Mouse (Mus musculus) embryonic facial prominence, embryonic 15.5 days (tissue): ENCODE measurements around the gene Cpn2. TPM values are rescaled to one million over a fixed set of nuclear protein-coding genes. Genes with fewer than 3 reads are reported as not detected.

ENCODE experiments used
- ATAC-seq: fragments of 200-750 bp; cut with Nextera tagmentation; 2 replicates; pipeline ENCODE4 v1.8.0; 2017; ENCODE audit warnings: low read depth, moderate TSS enrichment; ENCODE audit not compliant: insufficient number of reproducible peaks, low FRiP score, low TSS enrichment
- H3K27ac ChIP-seq: fragments of 300-500 bp; sonication (generic); replicated peaks from 2 replicates; pipeline ENCODE4 v1.5.1; 2015; ENCODE audit warnings: mild to moderate bottlenecking, inconsistent platforms
- H3K27me3 ChIP-seq: fragments of 300-500 bp; sonication (generic); 2 replicates; pipeline ENCODE4 v1.6.1; 2015; ENCODE audit warnings: inconsistent platforms
- H3K36me3 ChIP-seq: fragments of 300-500 bp; sonication (generic); 2 replicates; pipeline ENCODE4 v1.6.1; 2015; ENCODE audit warnings: mild to moderate bottlenecking, inconsistent platforms
- H3K4me1 ChIP-seq: fragments of 300-500 bp; sonication (generic); 2 replicates; pipeline ENCODE4 v1.6.1; 2015; ENCODE audit warnings: inconsistent platforms
- H3K4me2 ChIP-seq: fragments of 300-500 bp; sonication (generic); replicated peaks from 2 replicates; pipeline ENCODE4 v1.6.1; 2015; ENCODE audit warnings: mild to moderate bottlenecking, inconsistent platforms
- H3K4me3 ChIP-seq: fragments of 300-500 bp; sonication (generic); replicated peaks from 2 replicates; pipeline ENCODE4 v1.5.1; 2015; ENCODE audit warnings: mild to moderate bottlenecking, inconsistent platforms
- H3K9ac ChIP-seq: fragments of 300-500 bp; sonication (generic); 2 replicates; pipeline ENCODE4 v1.6.1; 2015; ENCODE audit warnings: inconsistent platforms
- H3K9me3 ChIP-seq: fragments of 300-500 bp; sonication (generic); replicated peaks from 2 replicates; pipeline ENCODE4 v1.6.1; 2016; ENCODE audit warnings: inconsistent platforms
- WGBS: fragments of 180-500 bp; shearing (Covaris S2); methylation state at CpG from one replicate; pipeline ENCODE4 v1.1.7; 2015; 5-methylcytosine and 5-hydroxymethylcytosine counted together
- polyA plus RNA-seq: library from polyadenylated mRNA; unstranded; fragments of >200 nt; fragmentation: Nextera tagmentation; extraction: Ambion mirVana; gene quantifications from 2 replicates; pipeline ENCODE4 v1.2.1, GENCODE M21; 2015

Cpn2 gene
- polyA plus RNA-seq, result not detected in 2 replicates

DNA sequence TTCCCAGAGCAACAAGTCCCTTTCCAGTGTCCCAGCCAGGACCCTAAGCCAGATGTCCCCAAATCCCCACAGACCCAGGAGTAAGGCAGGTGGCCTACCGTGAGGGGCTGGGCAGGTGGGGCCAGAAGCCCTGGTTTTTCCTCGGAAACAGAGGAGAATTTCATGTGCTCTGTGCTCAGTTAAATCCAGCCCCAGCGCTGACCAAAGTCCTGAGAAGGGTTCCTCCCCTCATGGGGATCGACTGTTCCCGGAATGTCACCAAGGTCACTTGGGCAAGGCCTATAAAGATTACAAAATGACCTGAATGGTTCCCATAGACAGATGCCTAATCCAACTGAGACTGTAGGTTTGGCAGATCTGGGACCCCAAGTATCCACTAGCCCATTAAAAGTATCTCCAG, at the start of gene Cpn2:
TSS of gene Cpn2 (minus strand) at position 141 of the 400 bp plus-strand sequence.
- no peaks in the 10 kb centered on the region for H3K27me3 ChIP-seq
- H3K4me2 ChIP-seq, result no peak within 1 kb of the TSS
- H3K36me3 ChIP-seq, result no peaks in the 10 kb centered on the region
- no peak within 1 kb of the TSS for H3K9ac ChIP-seq
- WGBS, result 71% methylated on average over 5 of the region's 5 CpGs
- no peaks in the 10 kb centered on the region for H3K9me3 ChIP-seq
- H3K4me3 ChIP-seq, result no peak within 1 kb of the TSS
- peaks cover 23% of the 10 kb centered on the region for H3K4me1 ChIP-seq
- no peak within 1 kb of the TSS for H3K27ac ChIP-seq
- ATAC-seq, result no peak

DNA sequence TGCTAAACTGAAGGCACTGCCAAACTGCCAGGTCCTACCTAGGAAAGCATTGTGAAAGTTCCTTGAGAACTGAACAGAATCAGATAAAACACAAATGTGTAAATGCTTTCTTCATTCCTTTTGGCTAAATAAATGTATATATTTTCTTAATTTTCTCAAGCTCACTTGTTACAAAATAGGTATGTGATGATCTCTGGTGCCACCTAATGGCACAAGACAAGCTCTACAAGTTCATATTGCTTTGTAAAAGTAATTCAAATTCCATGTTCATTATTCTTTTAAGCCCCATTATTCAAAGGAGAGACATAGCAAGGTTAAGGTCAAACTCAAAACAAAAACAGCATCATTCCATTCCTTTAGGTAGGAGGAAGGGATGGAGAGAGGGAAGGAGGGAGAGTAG, 46.9 kb upstream of the Cpn2 start:
- Histone ChIP-seq H3K27me3 (peaks cover 17% of the 10 kb centered on the region; the same call in 1 of the 2 replicates), H3K9ac (no peak overlapping the region), H3K4me2 (no peak overlapping the region), H3K9me3 (no peaks in the 10 kb centered on the region), H3K36me3 (no peaks in the 10 kb centered on the region; the same call in 1 of the 2 replicates), H3K4me1 (peaks cover 6% of the 10 kb centered on the region), H3K4me3 (no peak overlapping the region), H3K27ac (no peak overlapping the region)
- no peak for ATAC-seq

DNA sequence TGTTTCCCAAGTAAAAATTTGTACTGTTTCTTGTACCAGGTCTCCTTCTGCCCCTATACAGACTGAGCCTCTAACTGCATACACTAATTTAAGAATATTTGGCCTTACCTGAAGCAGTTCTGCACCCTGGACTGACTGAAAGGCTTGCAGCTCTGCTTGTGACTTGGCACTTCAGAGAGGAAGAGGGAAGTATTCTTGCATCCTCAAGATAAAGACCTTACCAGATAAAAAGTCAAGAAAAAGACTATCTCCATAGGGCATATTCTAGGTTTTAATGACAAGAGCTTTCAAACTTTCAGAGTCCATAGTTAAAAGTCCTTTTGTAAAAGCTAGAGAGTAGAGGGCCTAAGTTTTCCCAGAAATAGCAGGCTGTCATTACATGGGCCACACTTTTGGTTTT, 43.3 kb upstream of the Cpn2 start, which contains the start of gene Gp5:
TSS of gene Gp5 (minus strand) at position 133 of the 400 bp plus-strand sequence.
- H3K9me3 ChIP-seq, result no peaks in the 10 kb centered on the region
- no peak within 1 kb of the TSS for H3K9ac ChIP-seq
- no peak within 1 kb of the TSS for H3K27ac ChIP-seq
- peaks cover 48% of the 10 kb centered on the region for H3K27me3 ChIP-seq
- ATAC-seq, result no peak
- no peaks in the 10 kb centered on the region for H3K36me3 ChIP-seq
- peak within 1 kb of the TSS; percentile 91 for H3K4me2 ChIP-seq
- peak within 1 kb of the TSS; percentile 55 for H3K4me3 ChIP-seq
- peaks cover 19% of the 10 kb centered on the region for H3K4me1 ChIP-seq

DNA sequence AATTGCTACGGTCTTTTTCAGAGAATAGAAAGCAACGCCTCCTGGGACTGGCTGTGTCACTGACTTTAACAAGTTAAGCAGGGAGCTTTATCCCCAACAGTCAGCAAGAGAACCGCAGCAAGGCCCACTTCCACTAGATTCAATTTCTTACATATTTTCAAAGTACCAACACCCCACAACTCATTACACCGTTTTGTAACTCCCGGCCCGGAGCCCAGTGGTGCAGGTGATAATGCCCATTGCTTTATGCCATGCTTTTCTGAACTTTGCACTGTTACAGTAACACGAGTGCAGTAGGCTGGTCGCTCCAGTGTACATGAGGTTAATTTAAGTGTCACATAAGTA, 42.8 kb upstream of the Cpn2 start:
- WGBS, result 57% methylated on average over 8 of the region's 8 CpGs
- Histone ChIP-seq H3K4me3 (no peak overlapping the region), H3K27me3 (peaks cover 48% of the 10 kb centered on the region), H3K9ac (no peak overlapping the region), H3K4me2 (no peak overlapping the region), H3K4me1 (peaks cover 19% of the 10 kb centered on the region), H3K36me3 (no peaks in the 10 kb centered on the region), H3K9me3 (no peaks in the 10 kb centered on the region), H3K27ac (no peak overlapping the region)
- ATAC-seq, result no peak

DNA sequence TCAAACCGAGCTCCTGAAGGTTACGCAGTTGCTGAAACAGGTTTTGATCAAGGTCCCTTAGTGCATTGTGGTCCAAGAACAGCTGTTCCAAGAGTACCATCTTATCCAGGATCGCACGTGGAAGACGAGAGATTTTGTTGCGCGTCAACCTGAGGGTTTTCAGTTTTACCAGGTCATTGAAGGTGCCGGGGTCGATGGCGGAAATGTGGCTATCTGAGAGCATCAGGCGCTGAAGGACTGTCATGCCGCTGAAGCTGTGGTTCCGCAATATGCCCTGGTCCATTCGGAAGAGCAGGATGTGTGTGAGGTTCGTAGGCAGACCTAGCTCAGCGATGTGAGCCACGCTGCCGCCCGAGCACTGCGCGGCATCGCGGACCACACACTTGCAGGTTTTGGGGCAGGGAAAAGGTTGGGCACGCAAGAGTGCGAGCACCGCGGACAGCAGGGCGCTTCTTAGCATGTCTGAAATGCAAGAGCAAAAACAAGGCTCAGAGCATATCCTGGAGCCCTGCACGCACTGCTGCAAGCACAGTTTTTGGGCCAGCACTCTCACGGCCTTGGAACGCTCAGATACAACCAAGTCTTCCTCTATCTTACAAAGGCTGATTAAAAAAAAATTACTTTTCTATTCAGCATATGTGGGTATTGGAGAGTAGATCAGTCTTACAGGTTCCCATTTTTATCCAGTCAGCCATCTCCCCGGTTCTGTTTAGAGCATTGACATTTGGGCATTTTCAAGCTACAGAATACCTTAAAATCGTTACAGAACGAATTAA, 42.3 kb upstream of the Cpn2 start:
- Histone ChIP-seq H3K27me3 (peaks cover 48% of the 10 kb centered on the region), H3K4me2 (peak overlapping the region; percentile 91), H3K9me3 (no peaks in the 10 kb centered on the region), H3K4me1 (peaks cover 19% of the 10 kb centered on the region), H3K27ac (no peak overlapping the region), H3K4me3 (peak overlapping the region; percentile 55), H3K36me3 (no peaks in the 10 kb centered on the region), H3K9ac (peak overlapping the region; percentile 21; the same call in 1 of the 2 replicates)
- 4% methylated on average over 34 of the region's 34 CpGs for WGBS
- no peak for ATAC-seq

DNA sequence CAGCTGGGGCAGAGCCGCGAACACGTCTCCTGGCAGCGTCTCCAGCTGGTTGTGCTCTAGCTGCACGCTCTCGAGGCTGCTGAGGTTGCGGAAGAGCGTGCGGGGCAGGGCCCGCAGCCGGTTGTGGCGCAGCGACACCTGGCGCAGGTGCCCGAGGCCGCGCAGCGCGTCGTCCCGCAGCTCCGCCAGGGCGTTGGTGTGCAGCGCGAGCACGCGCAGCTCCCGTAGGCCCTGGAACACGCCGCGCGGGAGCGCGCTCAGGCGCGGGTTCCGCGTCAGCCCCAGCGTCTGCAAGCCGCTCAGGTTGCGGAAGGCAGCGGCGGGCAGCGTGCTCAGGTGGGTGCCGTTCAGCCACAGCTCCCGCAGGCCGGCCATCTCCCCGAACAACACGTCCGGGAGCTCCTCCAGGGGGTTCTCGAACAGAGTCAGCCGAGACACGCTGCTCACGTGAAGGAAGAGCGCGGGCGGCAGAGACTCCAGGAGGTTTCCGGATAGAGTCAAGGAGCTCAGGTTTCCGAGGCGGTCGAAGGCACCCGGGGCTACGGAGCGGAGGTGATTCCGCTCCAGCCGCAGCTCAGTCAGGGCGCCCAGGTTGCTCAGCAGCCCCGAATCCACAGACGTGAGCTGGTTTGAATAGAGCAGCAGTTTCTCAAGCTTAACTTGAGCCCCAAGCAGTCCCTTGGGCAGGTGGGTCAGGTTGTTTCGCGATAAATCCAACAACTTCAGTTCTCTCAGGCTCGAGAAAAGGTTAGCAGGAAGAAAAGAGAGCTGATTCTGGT, 41.5 kb upstream of the Cpn2 start:
- WGBS, result under 1% methylated on average over 72 of the region's 72 CpGs
- Histone ChIP-seq H3K9ac (peak overlapping the region; percentile 21), H3K9me3 (no peaks in the 10 kb centered on the region), H3K36me3 (no peaks in the 10 kb centered on the region), H3K4me1 (peaks cover 19% of the 10 kb centered on the region), H3K4me3 (peak overlapping the region; percentile 55), H3K27ac (no peak overlapping the region), H3K4me2 (peak overlapping the region; percentile 91), H3K27me3 (peaks cover 48% of the 10 kb centered on the region)
- peak; percentile 47 for ATAC-seq

DNA sequence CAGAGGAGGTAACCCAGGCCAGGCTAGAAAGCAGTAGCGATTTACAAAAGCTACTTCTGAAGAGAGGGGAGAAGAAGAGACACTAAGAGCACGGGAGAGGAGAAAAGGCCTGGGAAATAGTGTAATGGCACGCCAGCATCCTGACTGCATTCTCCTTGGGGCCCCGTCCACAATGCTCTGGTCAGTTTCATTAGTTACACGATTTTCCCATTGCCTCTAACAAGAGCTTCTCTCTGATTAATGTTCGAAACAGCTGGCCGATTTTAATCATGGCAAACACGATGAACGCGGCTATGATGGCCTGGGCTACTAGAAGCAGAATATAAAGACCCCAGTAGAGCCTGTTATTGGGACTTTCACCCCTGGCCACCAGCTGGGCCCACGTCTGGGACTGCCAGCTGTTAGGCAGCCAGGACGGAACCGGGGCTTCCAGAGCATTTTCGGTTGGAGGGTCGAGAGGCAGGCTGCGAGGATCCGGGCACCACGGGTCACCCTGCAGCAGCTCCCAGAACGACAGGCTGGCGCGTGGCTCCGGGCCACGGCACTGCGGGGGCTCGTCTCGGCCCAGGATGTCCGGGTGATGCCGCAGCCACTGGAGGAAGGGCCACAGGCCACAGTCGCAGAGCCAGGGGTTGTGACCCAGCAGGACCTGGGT, 40.8 kb upstream of the Cpn2 start:
- H3K9ac ChIP-seq, result peak overlapping the region; percentile 7; the same call in 1 of the 2 replicates
- H3K27ac ChIP-seq, result no peak overlapping the region
- H3K27me3 ChIP-seq, result peaks cover 53% of the 10 kb centered on the region
- peak; percentile 53; the same call in 1 of the 2 replicates for ATAC-seq
- WGBS, result 18% methylated on average over 29 of the region's 29 CpGs
- H3K4me2 ChIP-seq, result peak overlapping the region; percentile 91
- H3K4me3 ChIP-seq, result peak overlapping the region; percentile 55
- no peaks in the 10 kb centered on the region for H3K36me3 ChIP-seq
- peaks cover 19% of the 10 kb centered on the region for H3K4me1 ChIP-seq
- H3K9me3 ChIP-seq, result no peaks in the 10 kb centered on the region

DNA sequence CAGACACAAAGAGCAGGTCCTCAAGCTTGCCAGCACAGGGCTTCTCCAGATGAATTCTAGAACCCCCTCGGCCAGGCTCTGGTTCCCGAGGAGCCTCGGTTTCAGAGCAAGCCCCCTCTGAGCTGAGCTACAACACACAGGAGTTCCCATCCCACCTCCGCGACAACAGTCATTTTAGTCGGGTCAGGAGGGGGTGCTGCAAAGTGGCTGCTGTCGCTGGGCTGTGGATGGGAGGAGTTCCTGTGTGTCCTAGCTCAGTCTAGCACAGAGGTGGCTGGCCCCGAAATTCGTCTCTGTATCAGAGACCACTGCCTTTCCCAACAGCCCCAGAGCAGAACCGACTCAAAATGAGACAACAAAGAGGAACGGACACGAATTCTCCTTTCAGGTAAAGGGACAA, 40.0 kb upstream of the Cpn2 start:
- H3K9ac ChIP-seq, result no peak overlapping the region
- H3K27ac ChIP-seq, result no peak overlapping the region
- WGBS, result 53% methylated on average over 12 of the region's 12 CpGs
- no peaks in the 10 kb centered on the region for H3K9me3 ChIP-seq
- ATAC-seq, result no peak
- H3K4me1 ChIP-seq, result peaks cover 19% of the 10 kb centered on the region
- peaks cover 54% of the 10 kb centered on the region for H3K27me3 ChIP-seq
- H3K4me3 ChIP-seq, result no peak overlapping the region
- H3K36me3 ChIP-seq, result no peaks in the 10 kb centered on the region
- H3K4me2 ChIP-seq, result no peak overlapping the region

DNA sequence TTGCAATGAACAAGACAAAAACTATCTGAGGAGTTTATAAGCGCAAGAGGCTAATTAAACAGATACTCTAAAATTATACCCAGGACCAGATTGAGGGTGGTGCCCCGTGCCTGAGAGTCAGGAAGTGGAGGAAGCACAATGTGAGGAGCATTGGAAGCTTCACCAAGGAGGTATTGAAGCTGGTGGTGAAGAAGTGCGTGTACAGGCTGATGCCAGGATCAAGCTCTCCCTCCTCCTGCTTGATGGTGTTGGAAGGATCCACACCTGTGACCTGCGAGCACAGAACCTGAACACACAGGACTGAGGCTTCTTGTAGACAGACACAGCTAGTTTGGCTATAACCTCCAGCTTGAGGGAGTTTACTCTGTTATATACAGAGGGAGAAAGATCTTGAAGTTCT, 38.8 kb upstream of the Cpn2 start:
- Histone ChIP-seq H3K4me3 (no peak overlapping the region), H3K27ac (no peak overlapping the region), H3K4me1 (peaks cover 19% of the 10 kb centered on the region), H3K36me3 (no peaks in the 10 kb centered on the region), H3K9ac (no peak overlapping the region), H3K27me3 (peaks cover 54% of the 10 kb centered on the region), H3K4me2 (no peak overlapping the region), H3K9me3 (no peaks in the 10 kb centered on the region)
- 82% methylated on average over 4 of the region's 4 CpGs for WGBS
- no peak for ATAC-seq

DNA sequence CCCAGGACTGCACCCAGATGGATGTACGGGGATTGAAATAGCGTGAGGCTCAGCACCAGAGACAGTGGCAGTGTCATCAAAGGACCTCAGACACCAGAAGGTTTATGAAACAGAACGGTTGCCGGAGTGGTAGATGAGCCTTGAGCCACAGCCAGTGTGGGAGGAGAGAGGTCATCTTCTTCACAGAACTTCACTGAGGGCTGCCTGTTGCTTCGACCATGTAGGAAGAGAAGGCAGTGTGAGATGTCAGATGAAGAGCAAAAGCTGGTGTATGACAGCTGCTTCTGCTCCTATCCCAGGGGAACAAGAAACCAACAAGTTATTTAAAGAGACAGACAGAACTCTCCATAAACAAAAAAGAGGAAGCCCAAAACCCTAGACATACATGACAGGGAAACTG, 36.9 kb upstream of the Cpn2 start:
- Histone ChIP-seq H3K4me2 (no peak overlapping the region), H3K4me1 (peaks cover 13% of the 10 kb centered on the region), H3K27ac (no peak overlapping the region), H3K27me3 (peaks cover 37% of the 10 kb centered on the region), H3K9ac (no peak overlapping the region), H3K36me3 (no peaks in the 10 kb centered on the region), H3K4me3 (no peak overlapping the region), H3K9me3 (no peaks in the 10 kb centered on the region)
- 57% methylated on average over 5 of the region's 5 CpGs for WGBS
- no peak for ATAC-seq

DNA sequence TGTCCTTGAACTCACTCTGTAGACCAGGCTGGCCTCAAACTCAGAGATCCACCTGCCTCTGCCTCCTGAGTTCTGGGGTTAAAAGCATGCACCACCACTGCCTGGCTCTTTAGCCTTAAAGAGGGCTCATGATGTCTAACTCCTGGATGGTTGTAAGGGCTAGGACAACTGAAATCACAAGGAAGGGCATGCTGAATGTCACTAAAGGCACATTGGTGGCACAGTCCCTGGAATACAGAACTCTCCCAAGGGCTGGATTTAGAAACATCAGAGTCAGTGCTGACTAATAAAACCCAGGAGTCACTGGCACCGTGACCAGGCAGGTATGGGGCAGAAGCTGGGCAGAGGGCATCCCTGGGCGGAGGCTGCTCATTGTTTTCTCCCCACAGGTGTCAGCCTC, 36.1 kb upstream of the Cpn2 start:
- peaks cover 4% of the 10 kb centered on the region; the same call in 1 of the 2 replicates for H3K4me1 ChIP-seq
- no peak overlapping the region for H3K4me2 ChIP-seq
- no peak for ATAC-seq
- no peak overlapping the region for H3K27ac ChIP-seq
- peaks cover 28% of the 10 kb centered on the region for H3K27me3 ChIP-seq
- H3K9me3 ChIP-seq, result no peaks in the 10 kb centered on the region
- H3K36me3 ChIP-seq, result no peaks in the 10 kb centered on the region
- no peak overlapping the region for H3K9ac ChIP-seq
- 81% methylated on average over 2 of the region's 2 CpGs for WGBS
- H3K4me3 ChIP-seq, result no peak overlapping the region
